Mouse (Mus musculus) left cerebral cortex, adult 11 months (tissue): ENCODE measurements around the gene Numb.

Source experiments
- DNase-seq: peaks from one replicate; pipeline ENCODE4 v3.0.0; 2022; ENCODE audit warnings: low spot score

The Numb gene

DNA sequence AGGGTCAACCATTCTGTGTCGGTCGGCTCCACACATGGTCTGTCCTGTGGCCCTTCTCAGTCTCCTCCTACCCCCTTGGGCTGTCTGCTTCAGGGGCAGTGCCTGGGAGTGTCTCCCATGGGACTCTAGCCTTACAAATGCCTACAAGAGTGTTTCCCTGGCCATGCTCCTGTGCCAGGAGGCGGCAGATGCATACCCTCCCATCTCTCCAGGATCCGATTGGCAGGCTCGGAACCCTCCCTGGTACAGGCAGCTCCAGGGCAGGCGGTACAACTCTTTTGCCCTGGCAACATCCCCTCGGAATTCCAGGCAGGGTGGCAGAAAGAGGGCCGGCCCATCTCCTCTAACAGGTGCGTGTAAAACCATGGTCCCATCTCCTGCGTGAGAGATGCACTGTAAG, 139.1 kb downstream of the Numb start:
- DNase-seq = no peak

DNA sequence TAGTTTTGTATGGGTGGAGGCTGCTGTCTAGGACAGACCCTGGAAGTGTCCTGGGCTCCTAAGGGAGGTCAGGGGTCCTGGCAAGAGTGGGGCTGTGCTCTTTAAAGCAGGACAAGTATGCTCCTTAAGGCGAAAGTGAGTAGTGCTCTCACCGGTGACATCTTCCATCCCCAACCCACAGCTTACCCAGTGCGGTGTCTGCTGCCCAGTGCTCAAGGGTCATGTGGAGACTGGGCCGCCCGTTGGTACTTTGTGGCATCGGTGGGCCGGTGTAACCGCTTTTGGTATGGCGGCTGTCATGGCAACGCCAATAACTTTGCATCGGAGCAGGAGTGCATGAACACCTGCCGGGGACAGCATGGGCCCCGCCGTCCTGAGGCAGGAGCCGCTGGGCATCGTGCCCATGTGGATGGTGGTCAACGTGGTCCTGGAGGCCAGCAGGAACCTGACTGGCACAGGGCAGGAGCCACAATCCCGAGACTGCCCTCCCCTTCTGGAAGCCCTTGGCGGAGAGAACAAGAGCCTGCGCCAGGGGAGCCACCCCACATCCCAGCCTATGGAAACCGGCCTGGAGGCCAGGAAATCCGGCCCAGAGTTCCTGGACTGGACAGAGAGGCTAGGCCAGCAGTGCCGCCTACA, 140.0 kb downstream of the Numb start:
- no peak for DNase-seq

DNA sequence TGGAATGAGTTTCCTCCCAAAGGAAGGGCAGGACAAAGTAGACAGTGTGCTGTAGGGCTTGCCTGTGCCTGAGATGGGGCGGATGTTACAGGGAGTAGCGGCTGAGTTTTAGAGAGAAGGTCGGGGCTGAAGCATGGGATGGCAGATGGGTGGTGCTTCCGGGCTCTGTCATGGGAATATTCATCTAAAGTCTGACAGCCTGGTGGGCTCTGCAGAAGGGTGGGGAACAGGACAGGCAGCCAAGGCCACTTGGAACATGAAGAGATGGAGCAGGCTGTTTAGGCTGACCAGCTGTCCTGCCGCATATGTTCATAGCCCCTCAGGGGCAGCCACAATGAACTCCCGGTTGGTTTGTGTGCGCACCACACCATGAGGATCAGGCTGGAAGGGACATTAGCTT, 140.5 kb downstream of the Numb start:
- DNase-seq = no peak

DNA sequence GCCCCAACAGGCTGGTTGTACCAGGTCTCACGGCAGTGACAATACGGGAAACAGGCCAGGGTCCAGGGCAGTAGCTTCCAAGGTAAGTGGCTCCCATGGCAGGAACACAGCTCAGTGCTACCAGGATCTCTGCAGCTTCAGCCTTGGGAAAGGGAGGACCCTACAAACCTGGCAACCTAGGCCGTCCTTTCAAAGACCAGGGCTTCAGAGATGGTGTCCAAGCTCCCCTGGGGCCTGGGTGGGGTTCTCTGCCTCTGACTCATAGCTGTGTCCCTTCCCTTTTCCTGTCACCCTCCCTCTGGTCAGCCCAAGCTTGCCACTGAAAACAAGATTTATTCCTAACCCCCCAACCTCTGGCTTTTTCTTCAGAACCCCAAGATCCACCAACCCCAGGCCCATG, 141.6 kb downstream of the Numb start:
- no peak for DNase-seq

DNA sequence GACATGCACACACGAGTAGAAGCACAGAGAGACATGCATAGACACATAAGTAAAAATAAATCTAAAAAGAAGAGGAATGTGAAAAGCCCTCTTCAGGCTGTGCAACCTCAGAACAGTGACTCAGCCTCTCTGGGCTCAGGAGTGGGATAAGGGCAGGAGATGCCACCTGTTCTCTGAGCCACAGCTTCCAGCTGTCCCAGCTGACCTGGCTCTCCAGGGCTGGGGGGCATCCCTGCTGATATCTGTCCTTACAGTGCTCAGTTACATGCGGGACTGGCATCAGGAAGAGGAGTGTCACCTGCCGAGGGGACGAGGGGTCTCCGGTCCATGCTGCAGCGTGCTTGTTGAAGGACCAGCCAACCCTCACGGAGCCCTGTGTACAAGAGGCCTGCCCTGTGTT, 145.0 kb downstream of the Numb start:
- DNase-seq = no peak

DNA sequence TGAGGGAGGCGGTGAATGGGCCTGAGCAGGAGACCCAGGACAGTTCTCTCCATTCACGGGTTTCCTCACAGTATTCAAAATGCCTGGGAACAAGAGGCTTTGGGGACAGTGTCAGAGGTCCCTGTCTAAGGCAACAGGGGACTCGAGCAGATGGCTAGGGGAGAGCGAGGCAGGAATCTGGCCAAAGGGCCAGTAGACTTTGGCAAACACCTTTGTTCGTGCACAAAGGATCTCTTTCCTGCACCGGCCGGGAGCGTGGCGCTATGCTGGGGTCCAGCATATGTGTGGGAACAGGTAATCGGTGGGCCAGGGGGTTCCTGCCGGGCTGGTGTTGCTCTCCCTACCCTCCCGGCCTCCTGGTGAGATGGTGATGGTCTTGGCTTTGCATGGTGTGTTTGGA, 146.1 kb downstream of the Numb start:
- no peak for DNase-seq

DNA sequence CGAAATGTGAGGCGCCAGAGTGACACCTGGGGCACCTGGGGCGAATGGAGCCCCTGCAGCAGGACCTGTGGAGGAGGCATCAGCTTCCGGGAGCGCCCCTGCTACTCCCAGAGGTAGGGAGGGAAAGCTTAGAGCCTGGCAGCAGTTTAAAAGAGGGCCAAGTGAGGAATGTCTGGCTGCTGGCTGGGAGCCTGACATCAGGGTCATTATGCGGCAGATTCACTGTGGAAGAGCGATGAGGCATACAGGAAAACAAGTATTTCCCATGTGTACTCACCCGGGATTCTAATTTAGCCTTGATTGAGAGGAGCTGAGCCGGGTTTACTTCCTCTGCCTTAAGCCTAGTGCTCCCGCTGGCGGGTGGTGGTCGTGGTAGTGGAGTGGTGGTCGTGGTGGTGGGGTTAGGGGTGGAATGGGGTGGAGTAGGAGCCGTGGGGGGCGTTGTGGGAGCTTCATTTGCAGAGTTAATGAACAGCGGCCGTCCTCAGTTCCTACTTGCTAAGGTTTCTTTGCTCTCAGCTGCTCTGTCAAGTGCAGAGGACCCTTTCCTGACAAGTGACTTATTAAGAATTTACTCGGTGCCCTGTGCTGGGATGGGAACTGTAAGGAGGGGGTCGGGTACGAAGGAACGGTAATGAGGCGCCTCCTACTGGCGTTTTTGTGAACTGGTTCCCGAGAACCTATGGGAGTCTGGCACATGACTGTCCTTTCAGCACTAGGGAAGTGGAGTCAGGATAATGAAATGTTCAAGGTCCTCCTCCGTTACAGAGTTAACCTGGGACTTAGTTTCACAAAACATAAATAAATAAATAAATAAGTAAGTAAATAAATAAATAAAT, 151.1 kb downstream of the Numb start:
- no peak for DNase-seq

DNA sequence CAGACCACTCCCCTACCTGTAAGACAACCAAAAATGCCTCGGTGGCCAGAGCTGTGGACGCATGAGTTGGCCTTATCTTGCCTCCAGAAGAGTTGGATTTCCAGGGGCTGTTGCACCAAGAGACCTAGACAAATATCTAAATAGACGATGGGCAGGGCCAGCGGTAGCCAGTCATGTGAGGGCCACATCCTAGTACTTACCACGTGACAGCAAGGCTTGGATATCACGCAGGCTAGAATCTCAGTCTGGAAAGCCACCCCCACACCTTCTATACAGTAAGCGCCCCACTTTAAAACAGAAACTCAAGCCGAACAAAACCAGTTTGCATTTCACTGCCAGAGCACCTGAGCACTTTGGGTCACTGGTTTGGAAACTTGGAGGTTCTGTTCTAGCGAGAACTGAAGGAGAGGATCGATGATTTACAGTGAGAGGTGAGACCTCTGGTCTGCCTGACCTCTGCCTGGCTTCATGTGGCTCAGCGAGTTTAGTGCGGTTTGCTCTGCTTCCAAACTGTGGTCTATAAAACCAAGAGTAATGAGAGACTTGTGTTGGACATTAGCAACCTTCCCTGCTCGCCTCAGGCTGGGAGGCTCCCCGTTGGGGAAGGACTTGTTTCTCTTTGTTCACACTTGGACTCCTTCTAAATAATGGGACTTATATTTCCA, 153.4 kb downstream of the Numb start:
- DNase-seq = no peak

DNA sequence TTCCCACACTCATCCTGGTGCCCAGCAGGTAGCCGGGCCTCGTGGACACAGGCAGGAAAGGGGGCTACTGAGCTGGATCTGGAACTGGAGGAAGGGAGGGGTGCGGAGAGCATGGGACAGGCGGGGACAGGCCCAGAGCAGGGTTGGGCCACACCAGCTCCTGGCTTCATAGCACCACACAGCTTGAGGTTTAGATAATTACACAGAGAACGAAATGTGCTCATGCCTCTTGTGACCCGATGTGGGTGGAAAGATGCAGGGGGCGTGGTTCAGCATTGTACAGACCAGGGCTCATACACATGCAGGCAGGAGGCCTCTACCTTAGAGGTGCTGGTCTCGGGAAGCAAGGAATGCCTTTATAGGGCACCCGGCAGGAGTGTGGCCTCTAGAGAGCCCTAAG, 153.9 kb downstream of the Numb start:
- no peak for DNase-seq

DNA sequence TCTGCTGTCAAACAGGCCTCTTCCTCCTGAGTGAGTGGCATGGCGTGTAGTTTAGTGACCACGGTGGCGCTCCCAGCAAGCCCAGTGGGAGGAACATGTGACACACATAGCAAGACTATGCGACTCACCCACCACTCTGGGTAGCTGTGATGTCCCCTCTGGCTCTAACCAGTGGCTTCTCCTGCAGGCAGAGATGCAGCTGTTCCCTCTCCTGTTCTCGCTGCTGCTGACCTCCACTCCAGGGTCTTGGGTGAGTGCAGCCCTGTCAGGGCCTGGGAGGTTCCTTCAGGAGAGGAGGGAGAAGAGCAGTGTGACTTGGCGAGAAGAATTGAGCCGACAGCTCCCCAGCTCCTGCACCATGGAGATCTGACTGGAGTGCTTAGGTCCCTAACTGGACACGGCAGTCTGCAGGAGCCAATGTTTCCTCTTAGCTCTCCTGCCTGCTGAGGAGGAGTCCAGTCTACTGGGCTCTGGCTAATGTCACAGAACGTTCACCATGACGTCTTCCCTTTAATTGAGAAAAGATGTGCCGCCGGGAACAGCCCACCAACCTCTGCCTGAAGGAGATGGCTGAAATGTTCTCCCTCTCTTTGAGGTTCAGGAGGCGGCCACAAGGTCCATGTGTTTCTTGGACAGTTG, 155.7 kb downstream of the Numb start:
- DNase-seq = no peak

DNA sequence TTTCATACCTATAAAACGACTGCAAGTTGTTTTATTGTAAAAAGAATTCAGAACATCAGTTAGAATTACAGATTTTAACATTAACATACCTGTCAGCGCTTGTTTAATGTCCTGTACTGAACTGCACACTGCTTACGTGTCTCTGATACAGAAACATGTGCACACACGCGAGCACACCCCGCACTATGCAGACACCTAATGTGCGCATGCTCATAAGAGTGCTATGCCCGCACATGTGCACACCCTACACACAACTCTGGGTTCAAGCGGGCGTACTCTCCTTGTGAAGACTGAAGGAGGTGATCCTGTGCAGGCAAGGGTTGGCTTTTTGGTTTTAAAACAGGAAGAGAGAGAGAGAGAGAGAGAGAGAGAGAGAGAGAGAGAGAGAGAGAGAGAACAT, 157.2 kb downstream of the Numb start:
- DNase-seq = no peak

DNA sequence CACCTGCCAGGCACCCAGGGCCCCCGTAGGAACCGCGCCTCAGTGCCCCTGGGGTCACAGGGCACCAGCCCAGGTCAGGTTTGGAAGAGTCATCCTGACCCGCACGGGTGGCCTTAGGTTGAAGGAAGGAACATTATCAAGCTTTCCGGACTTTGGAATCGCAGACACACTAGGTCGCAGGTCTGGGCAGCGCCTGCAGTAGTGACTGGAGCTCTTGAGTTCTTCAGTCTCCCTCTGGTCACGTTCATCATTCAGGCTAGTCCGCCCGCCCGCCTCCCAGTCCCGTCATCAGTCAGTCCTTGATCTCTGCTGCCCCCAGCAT, 157.7 kb downstream of the Numb start:
- no peak for DNase-seq

DNA sequence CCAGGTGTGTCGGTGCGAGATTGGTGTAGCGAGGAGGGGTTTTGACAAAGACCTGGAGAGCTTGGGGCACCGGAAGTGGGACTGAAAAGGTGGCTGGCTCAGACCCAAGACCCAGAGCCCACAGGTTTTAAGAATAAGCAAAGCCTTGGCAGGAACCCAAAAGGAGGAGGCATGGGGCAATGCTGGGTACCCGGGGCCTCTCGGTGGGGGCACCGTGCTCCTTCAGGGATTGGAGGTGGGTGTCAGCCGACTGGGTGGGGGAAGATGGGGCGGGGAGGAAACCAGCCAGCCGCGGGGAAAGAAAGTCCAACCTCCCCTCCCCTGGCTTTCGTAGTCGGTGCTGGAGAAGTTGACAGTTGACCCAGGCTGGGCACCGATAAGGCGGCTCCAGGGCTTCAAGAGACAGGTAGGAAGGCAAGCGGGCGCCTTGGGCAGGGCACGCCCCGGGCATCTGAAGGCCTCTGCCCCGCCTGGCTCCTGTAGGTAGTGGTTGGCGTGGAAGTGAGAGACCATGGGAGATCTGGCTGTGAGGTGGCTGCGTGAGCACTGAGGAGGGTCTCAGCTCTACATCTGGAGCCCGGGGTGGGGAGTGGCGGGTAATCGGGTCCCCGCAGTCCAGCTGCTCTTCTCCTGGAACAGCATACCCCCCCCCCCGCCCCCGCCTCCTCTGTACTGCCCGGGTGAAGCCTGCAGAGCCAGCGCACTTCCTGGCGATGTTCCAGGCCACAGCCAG, 158.3 kb downstream of the Numb start, which contains the start of gene Papln:
Gene Papln (plus strand): TSS at position 324 of the 733 bp plus-strand sequence.
- DNase-seq = no peak

DNA sequence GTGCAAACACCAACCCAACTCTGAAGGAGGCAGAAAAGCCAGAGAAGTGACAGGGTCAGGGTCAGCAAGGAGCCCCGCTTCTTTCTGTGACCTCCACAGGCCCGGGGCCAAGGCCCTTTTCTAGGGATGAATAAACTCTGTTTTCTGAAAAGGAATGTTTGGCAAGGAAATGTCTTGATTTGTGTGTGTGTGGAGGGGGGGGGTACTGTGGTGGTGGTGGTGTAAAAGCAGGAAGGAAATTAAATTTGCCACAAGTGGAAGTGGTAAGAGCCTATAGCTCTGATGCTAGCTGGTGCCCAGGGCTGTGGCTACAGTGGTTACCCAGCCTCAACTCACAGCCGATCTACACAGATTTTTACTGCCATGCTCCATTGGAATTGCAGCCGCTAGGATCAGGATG, 159.0 kb downstream of the Numb start:
- DNase-seq = no peak

DNA sequence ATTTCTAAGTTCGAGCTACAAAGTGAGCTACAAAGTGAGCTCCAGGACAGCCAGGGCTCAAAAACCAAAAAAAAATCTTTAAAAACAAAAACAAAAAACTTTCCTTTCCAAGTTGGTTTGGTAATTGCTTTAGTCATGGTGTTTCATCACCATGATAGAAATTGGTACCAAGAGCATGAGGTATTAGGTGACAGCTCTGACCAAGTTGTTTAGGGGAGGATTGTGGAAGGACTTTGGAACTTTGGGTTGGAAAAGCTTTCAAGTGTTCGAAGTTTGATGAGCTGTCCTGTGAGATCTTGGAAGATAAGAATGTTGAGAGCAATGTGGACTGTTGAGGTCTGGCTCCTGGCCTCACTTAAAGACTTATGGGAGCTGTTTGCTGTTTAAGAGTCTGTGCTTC, 161.5 kb downstream of the Numb start:
- no peak for DNase-seq

DNA sequence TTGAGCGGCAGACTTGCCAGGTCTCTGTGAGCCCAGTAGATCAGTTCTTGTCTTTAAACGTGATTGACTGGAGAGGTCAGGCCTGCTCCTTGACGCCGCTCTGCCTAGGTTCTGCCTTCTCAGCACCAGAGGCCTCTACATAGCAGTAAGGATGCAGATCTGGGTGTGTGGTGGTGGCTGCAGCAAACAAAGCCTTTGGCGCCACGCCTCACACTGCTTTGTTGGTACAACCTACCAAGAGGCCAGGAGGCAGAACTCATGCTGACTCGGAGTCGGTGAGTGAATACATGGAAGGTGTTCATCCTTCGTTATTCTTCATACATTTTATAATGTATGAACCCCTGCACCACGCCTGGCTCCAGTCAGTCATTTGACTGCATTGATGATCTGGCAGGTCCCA, 163.0 kb downstream of the Numb start:
- DNase-seq = no peak

DNA sequence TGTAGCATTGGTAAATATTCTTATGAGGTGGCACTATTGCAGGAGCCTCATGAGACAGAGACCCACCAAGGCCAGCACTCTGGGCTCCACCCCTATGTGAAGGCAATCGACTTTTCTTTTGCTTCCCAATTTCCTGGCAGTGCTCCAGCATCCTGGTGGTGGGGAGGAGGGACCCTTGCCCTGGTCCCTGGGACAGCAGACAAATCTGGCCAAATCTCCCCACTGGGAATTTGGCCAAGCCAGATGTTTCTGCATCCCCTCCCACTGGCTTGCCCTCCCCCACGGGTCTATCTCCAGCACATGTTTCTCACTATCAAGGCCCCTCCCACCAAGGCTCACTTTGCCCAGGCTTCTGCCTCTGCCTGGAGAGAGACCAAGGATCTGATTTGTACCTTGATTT, 169.2 kb downstream of the Numb start:
- DNase-seq = no peak

DNA sequence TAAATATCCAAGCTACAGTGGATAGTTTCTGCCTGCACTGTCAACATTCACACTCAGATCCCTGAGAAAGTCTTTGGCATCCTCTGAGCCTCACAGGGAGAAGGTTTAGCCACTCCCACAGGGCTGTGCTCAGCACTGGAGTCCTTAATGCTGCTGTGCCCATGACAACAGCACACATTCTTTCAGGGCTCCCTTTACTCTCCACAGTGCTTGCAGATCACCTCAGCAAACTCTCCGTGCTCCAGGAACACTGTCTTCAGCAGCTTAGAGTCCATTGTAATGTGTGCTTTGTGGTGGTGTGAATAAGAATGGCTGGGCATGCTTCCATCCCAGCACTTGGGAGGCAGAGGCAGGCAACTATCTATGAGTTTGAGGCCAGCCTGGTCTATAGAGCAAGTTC, 172.5 kb downstream of the Numb start:
- DNase-seq = no peak
